Mouse (Mus musculus): ENCODE data around the gene Igfbp3.

Igfbp3 gene

GRCm38 (mm10) chr11:7211211-7211610 lies 2.5 kb downstream of the Igfbp3 start:
- DNase-seq (ENCODE audit: low spot score in 2 of 2), result peak in 1 of 2 experiments; percentile 26

- peak; percentile 61 to 82 for DNase-seq (ENCODE audit: low spot score in 2 of 2)
Measured at GRCm38 (mm10) chr11:7210343-7210742, 3.4 kb downstream of the Igfbp3 start.

- DNase-seq (ENCODE audit: low spot score in 2 of 2), result no peak
Measured at GRCm38 (mm10) chr11:7203846-7204245, 9.9 kb downstream of the Igfbp3 start.

GRCm38 (mm10) chr11:7202206-7202605 lies 11.5 kb downstream of the Igfbp3 start:
- no peak for DNase-seq (ENCODE audit: low spot score in 2 of 2)

GRCm38 (mm10) chr11:7200393-7200783 lies 13.3 kb downstream of the Igfbp3 start:
- DNase-seq (ENCODE audit: low spot score in 2 of 2), result no peak

- peak in 1 of 2 experiments; percentile 63 for DNase-seq (ENCODE audit: low spot score in 2 of 2)
Measured at GRCm38 (mm10) chr11:7199736-7200392, 13.9 kb downstream of the Igfbp3 start.

- DNase-seq (ENCODE audit: low spot score in 2 of 2), result no peak
Measured at GRCm38 (mm10) chr11:7198481-7199256, 15.1 kb downstream of the Igfbp3 start.

- DNase-seq (ENCODE audit: low spot score in 2 of 2), result no peak
Measured at GRCm38 (mm10) chr11:7198006-7198405, 15.7 kb downstream of the Igfbp3 start.

GRCm38 (mm10) chr11:7197491-7197941 lies 16.2 kb downstream of the Igfbp3 start, which contains the start of gene Igfbp1:
Igfbp1 (plus strand) TSS chr11:7197782.
- DNase-seq (ENCODE audit: low spot score in 2 of 2), result no peak

- DNase-seq (ENCODE audit: low spot score in 2 of 2), result no peak
Measured at GRCm38 (mm10) chr11:7195312-7195685, 18.4 kb downstream of the Igfbp3 start.

GRCm38 (mm10) chr11:7194432-7195311 lies 19.1 kb downstream of the Igfbp3 start:
- no peak for DNase-seq (ENCODE audit: low spot score in 2 of 2)

GRCm38 (mm10) chr11:7193134-7193533 lies 20.6 kb downstream of the Igfbp3 start:
- DNase-seq (ENCODE audit: low spot score in 2 of 2), result no peak

GRCm38 (mm10) chr11:7192710-7193109 lies 21.0 kb downstream of the Igfbp3 start:
- DNase-seq (ENCODE audit: low spot score in 2 of 2), result no peak

- no peak for DNase-seq (ENCODE audit: low spot score in 2 of 2)
Measured at GRCm38 (mm10) chr11:7188469-7188868, 25.3 kb downstream of the Igfbp3 start, which contains the start of gene Gm11985. Gm11985 (minus strand) TSS chr11:7188569.

GRCm38 (mm10) chr11:7187472-7187871 lies 26.3 kb downstream of the Igfbp3 start:
- no peak for DNase-seq (ENCODE audit: low spot score in 2 of 2)

GRCm38 (mm10) chr11:7184420-7184819 lies 29.3 kb downstream of the Igfbp3 start:
- DNase-seq (ENCODE audit: low spot score in 2 of 2), result no peak

- DNase-seq (ENCODE audit: low spot score in 2 of 2), result no peak
Measured at GRCm38 (mm10) chr11:7182409-7183042, 31.2 kb downstream of the Igfbp3 start.

GRCm38 (mm10) chr11:7179276-7179675 lies 34.4 kb downstream of the Igfbp3 start:
- no peak for DNase-seq (ENCODE audit: low spot score in 2 of 2)

- no peak for DNase-seq (ENCODE audit: low spot score in 2 of 2)
Measured at GRCm38 (mm10) chr11:7178724-7179123, 35.0 kb downstream of the Igfbp3 start.

GRCm38 (mm10) chr11:7173664-7174063 lies 40.1 kb downstream of the Igfbp3 start:
- no peak for DNase-seq (ENCODE audit: low spot score in 2 of 2)

GRCm38 (mm10) chr11:7169645-7170044 lies 44.1 kb downstream of the Igfbp3 start:
- DNase-seq (ENCODE audit: low spot score in 2 of 2), result no peak

Measured in cerebellum, postnatal 4 days (tissue).